Mouse (Mus musculus): ENCODE data around the gene C2cd6.

- TF ChIP-seq USF1 (IDR thresholded peaks at IDR 0.05; ENCODE audit: low read depth) (no peak), TCF12 (IDR thresholded peaks at IDR 0.05; ENCODE audit: insufficient read depth, poor library complexity, severe bottlenecking) (no peak)
These were observed 26.7 kb downstream of the C2cd6 start for GRCm38 (mm10) chr1:59067976-59068375.
